Mouse (Mus musculus) adrenal gland, adult 18-20 months (tissue): ENCODE data around the gene Oard1. TPM values are rescaled to one million over a fixed set of nuclear protein-coding genes. Genes with fewer than 3 reads are reported as not detected.
A peak's percentile ranks its signal among the peaks of the same experiment; 100 is the strongest.

Source experiments
- DNase-seq, 2 experiments: peaks; one replicate each; pipeline ENCODE4 v3.0.0; 2021 to 2022; ENCODE audit warnings: low spot score in 2 of 2
- total RNA-seq, 2 experiments: library from RNA; stranded (reverse); gene quantifications; 1 replicate in 1 of 2; 2 replicates in 1 of 2; pipeline ENCODE4 v1.2.3; 2021

The Oard1 gene
- total RNA-seq, 2 experiments from 2014 or later: 17.5 to 19.5 TPM

GRCm38 (mm10) chr17:48407910-48408525 lies 1.8 kb upstream of the Oard1 start:
- DNase-seq: no peak

DNA sequence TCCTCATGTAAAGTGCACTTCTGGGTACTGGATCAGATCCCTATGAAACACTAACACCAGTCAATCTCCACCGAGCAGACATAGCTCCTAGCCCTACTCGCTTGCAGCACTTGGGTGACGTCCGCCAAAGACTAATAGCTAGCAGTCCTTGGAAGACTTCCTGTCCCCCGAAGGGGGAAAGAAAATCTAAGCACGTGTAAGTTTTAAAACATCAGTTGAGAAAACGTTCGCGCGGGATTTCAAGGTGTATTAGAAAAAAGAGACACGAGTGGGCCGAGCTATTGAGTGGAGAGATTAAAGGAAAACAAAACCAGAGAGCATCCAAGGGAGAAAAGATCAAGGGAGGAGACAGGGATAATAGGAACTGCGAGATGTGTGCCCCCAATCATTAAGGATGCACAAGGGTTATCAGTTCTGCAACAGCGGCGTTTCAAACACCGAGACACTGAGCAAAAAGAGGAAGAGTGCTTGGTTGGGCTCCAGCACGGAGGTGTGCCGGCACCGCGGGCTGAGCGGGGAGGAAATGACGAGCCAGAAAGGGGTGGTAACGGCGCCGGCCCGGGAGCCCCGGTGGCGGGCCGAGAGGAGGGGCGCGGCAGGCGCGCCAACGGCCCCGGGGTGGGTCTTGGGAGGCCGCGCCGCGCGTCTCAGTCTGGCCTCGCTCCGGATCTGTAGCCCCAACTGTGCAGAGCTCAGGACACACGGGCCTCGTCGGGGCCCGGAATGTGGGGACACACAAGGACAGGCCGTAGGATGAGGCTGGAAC lies 1.1 kb upstream of the Oard1 start:
- peak; percentile 67 to 71 for DNase-seq

DNA sequence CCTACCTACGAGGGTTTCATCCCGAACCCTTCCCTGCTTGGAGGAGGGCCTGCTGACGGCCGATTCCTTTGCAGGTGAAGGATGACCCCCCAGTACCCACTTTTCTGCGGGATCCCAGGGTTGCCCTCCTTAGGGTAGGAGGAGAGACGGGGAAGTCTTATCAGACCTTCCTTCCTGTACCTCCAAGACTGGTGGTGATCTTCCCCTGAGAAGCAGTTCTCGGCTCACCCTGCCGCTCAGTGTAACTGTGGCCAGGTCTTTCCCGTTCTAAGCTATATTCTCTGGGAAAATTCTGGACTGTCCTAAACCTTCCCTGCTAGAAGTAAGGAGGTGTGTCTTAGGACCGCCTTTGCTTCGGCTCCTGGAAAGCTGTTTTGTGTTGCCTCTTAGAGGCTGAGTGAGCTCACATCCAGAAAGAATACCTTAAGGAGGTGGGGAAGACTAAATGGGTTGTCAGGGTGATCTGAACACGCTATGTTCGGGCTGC lies 528 bp downstream of the Oard1 start:
- no peak for DNase-seq

DNA sequence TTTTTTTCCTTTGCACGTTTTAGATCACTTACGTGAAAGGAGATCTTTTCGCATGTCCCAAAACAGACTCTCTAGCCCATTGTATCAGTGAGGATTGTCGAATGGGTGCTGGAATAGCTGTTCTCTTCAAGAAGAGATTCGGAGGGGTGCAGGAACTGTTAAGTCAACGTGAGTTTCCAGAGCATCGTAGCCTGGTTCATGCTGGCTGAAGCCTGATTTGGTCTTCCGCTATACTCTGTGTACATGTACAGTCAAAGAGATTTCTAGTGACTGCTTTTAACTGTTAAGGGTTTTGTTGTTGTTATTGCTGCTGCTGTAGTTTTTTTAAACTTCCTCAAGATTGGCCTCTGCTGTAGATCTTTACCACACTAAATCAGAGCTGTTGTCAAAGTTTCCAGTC lies 1.4 kb downstream of the Oard1 start:
- DNase-seq: no peak

GRCm38 (mm10) chr17:48416011-48416410 lies 6.2 kb downstream of the Oard1 start:
- DNase-seq: no peak

DNA sequence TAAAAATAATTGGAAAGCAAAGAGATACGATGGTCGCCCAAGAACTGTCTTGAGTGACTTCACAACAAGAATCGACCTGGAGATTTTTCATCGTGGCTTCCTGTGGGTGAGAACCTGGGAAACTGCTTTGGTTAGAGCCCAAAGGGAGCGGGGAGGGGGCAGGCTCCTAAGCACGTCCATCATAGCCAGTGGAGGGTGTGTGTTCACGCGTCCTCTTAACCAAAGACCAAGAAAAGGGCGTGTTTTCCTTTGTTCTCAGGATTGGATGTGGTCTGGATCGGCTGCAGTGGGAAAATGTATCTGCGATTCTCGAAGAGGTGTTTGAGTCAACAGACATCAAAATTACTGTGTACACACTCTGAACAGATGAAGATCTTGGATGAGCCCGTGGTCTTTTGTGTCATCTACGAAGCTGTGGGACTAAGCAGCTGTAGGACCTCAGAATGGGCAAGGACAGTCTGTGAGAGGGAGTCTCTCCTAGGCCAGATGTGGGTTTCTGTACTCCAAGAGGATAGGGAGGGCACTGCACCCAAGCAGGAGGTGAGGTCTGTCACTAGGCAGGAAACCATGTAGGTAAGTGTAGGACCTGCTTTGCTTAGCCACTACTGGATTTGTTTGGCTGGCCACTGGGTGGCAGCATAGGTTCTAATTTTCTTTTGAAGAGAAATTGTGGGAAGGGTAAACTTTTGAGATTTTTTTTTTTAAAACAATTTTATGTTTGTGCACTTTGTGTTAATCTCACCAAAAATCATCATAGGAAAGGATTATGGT lies 6.8 kb downstream of the Oard1 start:
- DNase-seq: peak; percentile 17 to 37

- no peak for DNase-seq
Observed at GRCm38 (mm10) chr17:48417521-48417920, 7.7 kb downstream of the Oard1 start.

DNA sequence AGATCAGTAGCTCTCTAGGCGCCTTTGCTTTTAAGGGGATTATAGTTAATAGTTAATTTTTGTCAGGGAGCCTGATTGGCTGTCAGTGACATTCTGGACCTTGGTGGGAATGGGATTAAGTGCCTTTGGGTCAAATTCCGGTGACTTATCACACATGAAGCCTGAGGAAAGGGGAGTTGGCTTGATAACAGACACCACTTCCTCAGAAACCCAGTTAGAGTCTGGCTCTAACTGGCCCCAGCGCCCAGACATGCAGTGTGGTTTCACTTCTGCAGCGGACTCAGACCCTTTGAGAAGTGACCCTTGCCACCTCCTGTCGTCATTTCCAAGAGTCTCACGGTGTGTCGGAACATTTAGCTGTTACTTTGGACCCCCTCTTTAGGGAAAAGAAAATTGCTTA lies 8.4 kb downstream of the Oard1 start:
- DNase-seq: no peak

- no peak for DNase-seq
Observed at GRCm38 (mm10) chr17:48418781-48419180, 9.0 kb downstream of the Oard1 start.

GRCm38 (mm10) chr17:48419571-48419970 lies 9.8 kb downstream of the Oard1 start:
- DNase-seq: no peak

- DNase-seq: no peak
Observed at GRCm38 (mm10) chr17:48424237-48424636, 14.4 kb downstream of the Oard1 start.

DNA sequence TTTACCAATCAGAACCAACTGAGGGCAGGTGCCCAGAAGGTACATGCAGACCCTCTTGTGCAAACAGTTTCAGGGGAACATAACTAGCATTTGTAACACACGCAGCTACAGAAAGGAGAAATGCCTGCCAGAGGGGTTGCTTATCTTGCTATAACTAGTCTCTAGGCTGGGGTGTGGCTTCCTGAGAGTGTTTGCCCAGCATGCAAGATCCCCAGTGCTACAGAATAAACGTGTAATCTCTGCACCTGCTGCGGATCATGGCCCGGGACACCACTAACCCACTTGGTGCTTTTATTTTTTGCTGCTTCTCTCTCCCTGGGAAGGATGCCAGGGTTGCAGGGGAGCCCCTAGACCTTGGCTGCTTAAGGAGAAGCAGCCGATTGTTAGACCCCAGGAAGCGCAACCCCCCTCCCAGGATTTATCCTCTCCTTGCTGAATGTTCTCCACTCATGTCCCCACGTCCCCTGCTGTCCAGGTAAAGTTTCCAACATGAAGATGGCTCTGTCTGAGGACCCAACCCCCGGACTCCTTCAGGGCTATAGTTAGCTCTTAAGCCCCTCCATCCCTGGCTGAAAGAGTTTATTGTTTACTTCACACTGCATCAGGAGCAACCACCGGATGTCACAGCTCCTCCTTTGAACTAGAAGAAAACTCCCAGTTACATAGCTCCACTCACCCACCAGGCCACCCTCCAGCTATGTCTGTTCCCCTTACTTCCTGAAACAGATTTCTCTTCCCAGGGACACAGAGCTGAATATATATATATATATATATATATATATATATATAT lies 16.2 kb downstream of the Oard1 start:
- no peak for DNase-seq

DNA sequence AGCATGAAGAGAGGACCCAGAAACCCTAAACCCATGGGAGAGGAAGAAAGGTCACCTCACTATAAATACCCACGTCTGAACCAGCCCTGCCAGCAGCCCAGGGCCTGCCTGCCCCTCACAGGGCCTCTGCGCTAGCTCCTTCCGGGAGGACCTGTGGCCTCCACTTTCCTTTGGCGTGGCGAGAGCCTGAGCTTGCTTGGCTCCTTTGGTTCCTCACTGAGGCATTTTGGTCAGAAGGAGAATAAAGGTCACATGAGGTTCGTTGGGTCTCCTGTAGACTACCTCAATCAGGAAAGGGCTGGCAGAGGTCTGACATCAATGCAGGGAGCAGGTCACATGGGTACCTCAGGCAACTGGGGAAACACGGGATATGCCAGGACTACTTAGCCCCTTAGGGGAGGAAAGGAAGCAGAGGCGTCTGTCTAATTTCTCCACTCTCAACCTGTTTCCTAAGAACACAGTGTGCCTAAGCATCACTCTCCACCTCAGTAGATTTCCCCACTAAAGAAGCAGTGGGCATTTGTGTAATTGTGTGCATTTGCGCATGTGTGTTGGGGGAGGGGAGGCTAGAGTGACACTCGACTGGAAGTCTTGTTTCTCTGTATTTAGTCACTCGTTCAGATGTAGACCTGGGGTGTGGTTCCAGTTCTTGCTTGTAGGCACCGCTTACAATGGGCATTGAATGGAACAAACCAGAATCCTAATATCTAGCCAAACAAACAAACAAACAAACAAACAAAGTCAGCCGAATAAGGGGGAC lies 17.4 kb downstream of the Oard1 start:
- no peak for DNase-seq

DNA sequence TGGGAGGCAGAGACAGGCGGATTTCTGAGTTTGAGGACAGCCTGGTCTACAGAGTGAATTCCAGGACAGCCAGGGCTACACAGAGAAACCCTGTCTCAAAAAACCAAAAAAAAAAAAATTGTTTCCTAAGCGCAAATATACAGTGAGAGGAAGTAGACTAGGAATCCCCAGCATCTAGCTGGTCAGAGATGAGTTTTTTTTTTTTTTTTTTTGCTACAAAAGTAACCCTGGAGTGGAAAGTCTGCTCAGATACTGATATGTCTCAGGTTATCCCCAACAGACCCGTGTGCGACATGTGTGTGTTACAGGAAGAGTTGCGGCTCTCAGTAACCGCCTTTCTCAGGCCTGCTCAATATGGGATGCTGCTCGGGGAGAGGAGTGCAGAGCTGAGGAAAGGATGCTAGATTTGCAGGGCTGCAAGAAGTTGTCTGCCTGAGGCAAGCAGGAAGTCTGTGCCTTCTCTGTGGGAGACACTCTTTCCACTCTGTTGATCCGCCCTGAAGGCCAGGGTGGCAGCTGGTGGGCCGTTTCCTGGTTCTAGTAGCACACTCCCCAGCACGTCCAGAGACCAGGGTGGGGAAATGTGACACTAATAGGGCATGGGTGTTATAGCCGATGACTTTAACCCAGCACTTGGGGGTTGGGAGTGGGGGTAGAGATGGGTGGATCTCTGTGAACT lies 18.2 kb downstream of the Oard1 start:
- no peak for DNase-seq

DNA sequence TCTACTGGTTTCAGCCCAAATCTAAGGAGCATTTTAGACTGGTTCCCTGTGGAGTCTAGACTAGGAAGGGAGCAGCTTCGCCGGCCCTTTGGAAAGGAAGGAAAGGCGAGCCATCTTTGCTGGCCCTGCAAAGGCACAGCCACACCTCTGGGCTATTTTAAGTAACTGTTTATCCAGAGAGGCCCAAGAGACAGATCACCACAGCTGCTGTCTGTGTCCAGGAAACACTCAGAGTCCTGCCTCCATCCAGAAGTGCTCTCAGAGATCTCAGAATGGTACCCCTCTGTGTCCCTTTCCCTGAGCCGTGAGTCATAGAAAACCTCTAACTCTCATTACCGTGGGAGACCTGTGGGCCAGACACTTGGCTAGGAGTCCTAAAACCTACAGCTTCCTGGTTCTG lies 20.6 kb downstream of the Oard1 start:
- no peak for DNase-seq

- no peak for DNase-seq
Observed at GRCm38 (mm10) chr17:48431054-48431453, 21.2 kb downstream of the Oard1 start.

GRCm38 (mm10) chr17:48432158-48432980 lies 22.6 kb downstream of the Oard1 start, which contains the start of gene Apobec2:
Gene Apobec2, minus strand, starts transcription at chr17:48432930.
- DNase-seq: no peak

DNA sequence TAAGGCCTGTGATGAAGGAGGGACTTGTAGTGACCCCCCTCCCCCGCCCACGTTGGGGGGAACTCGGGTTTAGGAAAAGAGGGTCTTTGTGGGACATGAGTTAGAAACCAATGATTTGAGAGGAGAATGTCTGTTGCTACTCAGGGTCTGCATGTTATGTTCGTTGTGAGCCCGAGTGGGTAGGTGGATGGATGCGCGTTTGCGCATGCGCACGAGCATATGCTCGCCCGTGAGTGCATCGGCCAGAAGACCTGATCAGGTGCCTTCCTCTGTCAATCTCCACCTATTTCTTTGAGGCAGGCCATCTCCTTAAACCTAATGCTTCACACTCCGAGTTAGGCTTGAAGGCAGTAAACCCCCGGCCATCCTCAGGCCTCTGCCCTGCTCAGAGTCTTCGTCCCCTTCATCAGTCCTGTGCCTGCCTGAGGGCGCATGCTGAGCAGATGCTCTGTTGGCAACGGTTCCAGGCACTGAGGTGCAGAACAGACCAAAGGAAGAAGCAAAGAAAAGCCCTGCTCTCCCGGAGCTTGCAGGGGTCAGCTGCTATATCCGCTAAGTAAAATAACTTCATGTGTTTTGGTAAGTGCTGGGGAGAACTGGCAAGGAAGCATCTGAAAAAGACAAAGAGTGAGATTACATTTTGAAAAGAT lies 23.3 kb downstream of the Oard1 start:
- no peak for DNase-seq
